Mouse (Mus musculus) liver, embryonic 11.5 days (tissue): Measurements from ENCODE around the gene Vps37d. TPM values are rescaled to one million over a fixed set of nuclear protein-coding genes. Genes with fewer than 3 reads are reported as not detected.

Experiments used
- ATAC-seq: fragments of 200-750 bp; cut with Nextera tagmentation; replicated peaks from 2 replicates; pipeline ENCODE4 v1.8.0; 2017; ENCODE audit warnings: moderate number of reproducible peaks, mild to moderate bottlenecking, moderate TSS enrichment, moderate library complexity; ENCODE audit not compliant: low FRiP score
- DNase-seq: peaks from one replicate; pipeline ENCODE4 v3.0.0-alpha.2; 2017; ENCODE audit warnings: low spot score
- H3K27ac ChIP-seq: fragments of 300-500 bp; sonication (generic); 2 replicates; pipeline ENCODE4 v1.5.1; 2014; ENCODE audit warnings: mild to moderate bottlenecking, low read depth, low read length, control low read depth
- H3K27me3 ChIP-seq: fragments of 300-500 bp; sonication (generic); replicated peaks from 2 replicates; pipeline ENCODE4 v1.6.1; 2014; ENCODE audit warnings: low read length, mixed read lengths; ENCODE audit not compliant: control insufficient read depth, insufficient read depth
- H3K36me3 ChIP-seq: fragments of 300-500 bp; sonication (generic); 2 replicates; pipeline ENCODE4 v1.6.1; 2014; ENCODE audit warnings: mild to moderate bottlenecking, low read length, moderate library complexity, mixed read lengths; ENCODE audit not compliant: control insufficient read depth, insufficient read depth
- H3K4me1 ChIP-seq: fragments of 300-500 bp; sonication (generic); replicated peaks from 2 replicates; pipeline ENCODE4 v1.6.1; 2014; ENCODE audit warnings: low read length, mixed read lengths; ENCODE audit not compliant: control insufficient read depth, insufficient read depth
- H3K4me2 ChIP-seq: fragments of 300-500 bp; sonication (generic); 2 replicates; pipeline ENCODE4 v1.6.1; 2014; ENCODE audit warnings: mild to moderate bottlenecking, control low read depth, moderate library complexity
- H3K4me3 ChIP-seq: fragments of 300-500 bp; sonication (generic); 2 replicates; pipeline ENCODE4 v1.5.1; 2014; ENCODE audit warnings: low read depth, low read length, control low read depth
- H3K9ac ChIP-seq: fragments of 300-500 bp; sonication (generic); 2 replicates; pipeline ENCODE4 v1.6.1; 2014; ENCODE audit warnings: low read depth, low read length, control low read depth
- H3K9me3 ChIP-seq: fragments of 300-500 bp; sonication (generic); 2 replicates; pipeline ENCODE4 v1.6.1; 2016; ENCODE audit warnings: low read length, inconsistent platforms, mixed read lengths; ENCODE audit not compliant: control insufficient read depth
- WGBS: fragments of 180-500 bp; shearing (Covaris S2); extraction: QIAGEN DNeasy Blood & Tissue Kit; methylation state at CpG from one replicate; pipeline ENCODE4 v1.1.7; 2014; 5-methylcytosine and 5-hydroxymethylcytosine counted together
- polyA plus RNA-seq: library from polyadenylated mRNA; unstranded; fragments of >200 nt; fragmentation: Nextera tagmentation; extraction: Ambion mirVana; gene quantifications from 2 replicates; pipeline ENCODE4 v1.2.1, GENCODE M21; 2014

The Vps37d gene
- 2.6 and 3.0 TPM in 2 replicates for polyA plus RNA-seq

DNA sequence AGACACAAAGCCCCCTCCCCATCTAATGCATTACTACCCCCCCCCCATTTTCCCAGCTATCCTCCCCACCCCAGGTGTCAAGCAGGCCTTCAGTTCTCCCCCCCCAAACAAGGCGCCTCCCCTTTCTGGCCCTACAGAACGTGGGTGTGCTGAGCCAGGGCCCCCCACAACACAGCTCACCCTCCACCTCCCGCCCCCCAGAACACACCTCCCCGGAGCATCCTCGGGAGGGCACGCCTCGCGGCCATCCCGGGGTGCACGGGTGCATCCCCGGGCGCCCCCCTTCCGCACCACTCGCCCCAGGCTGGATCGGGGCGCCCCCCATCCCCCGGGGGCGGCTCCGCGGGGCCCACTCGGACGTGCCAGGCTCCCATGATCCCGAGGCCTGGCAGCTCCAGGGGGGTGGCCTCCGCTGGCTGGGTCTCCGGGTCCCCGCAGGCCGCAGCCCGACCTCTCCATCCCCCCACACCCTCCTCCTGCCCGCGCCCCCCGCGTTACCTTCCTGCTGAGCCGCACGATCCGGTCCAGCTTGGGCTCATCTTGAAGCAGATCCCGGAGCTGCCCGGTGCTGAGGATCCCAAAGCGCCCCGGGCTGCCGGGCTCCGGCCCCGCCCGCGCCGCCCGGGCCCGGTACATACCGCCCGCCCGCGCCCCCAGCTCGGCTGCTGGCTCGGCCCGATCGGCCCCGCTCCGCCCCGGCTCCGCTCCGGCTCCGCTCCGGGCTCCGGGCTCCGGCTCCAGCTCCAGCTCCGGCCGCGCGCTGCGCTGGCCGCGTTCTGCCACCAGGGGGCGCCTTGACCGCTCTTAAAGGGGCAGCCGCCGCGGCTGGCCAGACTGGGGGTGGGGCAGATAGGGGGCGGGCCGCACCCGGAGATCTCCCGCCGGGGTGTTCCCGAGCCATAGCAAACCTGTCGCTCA, at the start of gene Vps37d:
Vps37d (minus strand) TSS at position 703 of the 918 bp plus-strand sequence.
- H3K4me2 ChIP-seq, result peak within 1 kb of the TSS; percentile 86
- no peaks in the 10 kb centered on the region for H3K36me3 ChIP-seq
- DNase-seq (peak; percentile 91), ATAC-seq (peak; percentile 83)
- H3K9ac ChIP-seq, result peak within 1 kb of the TSS; percentile 61
- H3K9me3 ChIP-seq, result no peaks in the 10 kb centered on the region
- WGBS, result under 1% methylated on average over 56 of the region's 83 CpGs
- peaks cover 16% of the 10 kb centered on the region for H3K4me1 ChIP-seq
- peak within 1 kb of the TSS; percentile 63 for H3K4me3 ChIP-seq
- H3K27ac ChIP-seq, result no peak within 1 kb of the TSS
- peaks cover 7% of the 10 kb centered on the region; the same call in 1 of the 2 replicates for H3K27me3 ChIP-seq

DNA sequence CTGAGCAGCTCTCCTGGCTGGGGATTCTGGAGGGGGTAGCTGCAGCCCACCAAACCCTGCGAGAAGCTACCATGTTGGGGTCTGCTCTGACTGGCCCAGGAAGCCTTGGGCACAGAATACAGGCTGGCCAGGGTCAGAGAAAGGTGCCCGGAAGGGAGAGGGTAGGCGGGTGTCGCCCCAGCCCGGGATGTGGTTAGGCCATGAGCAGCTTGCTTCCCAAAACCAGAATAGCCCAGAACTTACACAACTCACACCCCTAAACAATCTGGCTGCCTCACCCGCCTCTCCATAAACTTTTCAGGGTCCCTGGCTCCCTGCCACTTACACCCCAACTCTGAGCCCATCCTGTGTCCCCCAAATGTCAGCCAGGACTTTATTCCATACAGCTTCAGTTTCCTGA, 49.6 kb upstream of the Vps37d start:
- Histone ChIP-seq H3K4me1 (no peaks in the 10 kb centered on the region), H3K27ac (no peak overlapping the region), H3K9me3 (no peaks in the 10 kb centered on the region), H3K4me2 (no peak overlapping the region), H3K36me3 (no peaks in the 10 kb centered on the region), H3K4me3 (no peak overlapping the region), H3K9ac (no peak overlapping the region), H3K27me3 (peaks cover 10% of the 10 kb centered on the region)
- 59% methylated on average over 6 of the region's 6 CpGs for WGBS
- DNase-seq (no peak), ATAC-seq (no peak)

DNA sequence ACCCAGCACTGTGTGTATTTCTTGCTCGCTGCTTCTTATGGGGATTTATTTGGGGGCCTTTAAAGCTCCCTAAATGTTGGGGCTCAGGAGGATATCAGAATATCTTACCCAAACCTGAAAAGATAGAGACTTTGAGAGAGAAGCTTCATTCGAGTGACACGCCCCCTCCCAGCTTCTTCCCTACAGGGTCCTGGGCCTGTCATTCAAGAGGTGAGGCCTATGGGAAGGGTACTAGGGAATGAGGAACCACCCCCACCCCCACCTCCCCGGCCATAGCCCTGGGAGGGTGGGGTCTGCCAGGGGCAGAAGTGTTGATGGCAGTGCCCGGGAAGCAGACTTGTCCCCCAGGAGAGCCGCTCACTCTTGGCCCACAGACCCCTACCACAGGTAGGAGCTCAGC, 48.1 kb upstream of the Vps37d start:
- Histone ChIP-seq H3K4me3 (no peak overlapping the region), H3K27ac (no peak overlapping the region), H3K4me2 (no peak overlapping the region), H3K36me3 (no peaks in the 10 kb centered on the region), H3K27me3 (peaks cover 9% of the 10 kb centered on the region), H3K4me1 (no peaks in the 10 kb centered on the region), H3K9ac (no peak overlapping the region), H3K9me3 (no peaks in the 10 kb centered on the region)
- DNase-seq, result no peak
- ATAC-seq, result no peak
- WGBS, result 56% methylated on average over 6 of the region's 6 CpGs

GRCm38 (mm10) chr5:135120753-135121152, 42.7 kb upstream of the Vps37d start:
- ATAC-seq (no peak), DNase-seq (no peak)
- Histone ChIP-seq H3K36me3 (no peaks in the 10 kb centered on the region), H3K9me3 (no peaks in the 10 kb centered on the region), H3K4me2 (no peak overlapping the region), H3K9ac (no peak overlapping the region), H3K27ac (no peak overlapping the region), H3K4me1 (peaks cover 8% of the 10 kb centered on the region), H3K4me3 (no peak overlapping the region), H3K27me3 (peaks cover 9% of the 10 kb centered on the region)
- WGBS, result 50% methylated on average over 4 of the region's 4 CpGs

GRCm38 (mm10) chr5:135118589-135119081, 40.6 kb upstream of the Vps37d start:
- peaks cover 9% of the 10 kb centered on the region for H3K27me3 ChIP-seq
- 0 out of 2 replicates have a peak overlapping the region, but pooled peaks have one; percentile 12 for H3K4me2 ChIP-seq
- no peak overlapping the region for H3K9ac ChIP-seq
- 6% methylated on average over 6 of the region's 6 CpGs for WGBS
- peak overlapping the region; percentile 13; the same call in 1 of the 2 replicates for H3K27ac ChIP-seq
- ATAC-seq (peak; percentile 61), DNase-seq (peak; percentile 44)
- no peaks in the 10 kb centered on the region for H3K36me3 ChIP-seq
- H3K4me1 ChIP-seq, result peaks cover 8% of the 10 kb centered on the region
- no peak overlapping the region for H3K4me3 ChIP-seq
- H3K9me3 ChIP-seq, result no peaks in the 10 kb centered on the region

- Histone ChIP-seq H3K4me3 (no peak overlapping the region), H3K4me1 (peaks cover 8% of the 10 kb centered on the region), H3K27ac (no peak overlapping the region), H3K27me3 (0 out of 2 replicates have a peak, but pooled peaks cover 2% of the 10 kb centered on the region), H3K4me2 (no peak overlapping the region), H3K36me3 (no peaks in the 10 kb centered on the region), H3K9ac (no peak overlapping the region), H3K9me3 (no peaks in the 10 kb centered on the region)
- WGBS, result 75% methylated on average over 8 of the region's 8 CpGs
- DNase-seq (no peak), ATAC-seq (no peak)
Observed at GRCm38 (mm10) chr5:135115241-135115640, 37.2 kb upstream of the Vps37d start.

GRCm38 (mm10) chr5:135113782-135114181, 35.7 kb upstream of the Vps37d start:
- H3K27me3 ChIP-seq, result peaks cover 16% of the 10 kb centered on the region
- WGBS, result 82% methylated on average over 12 of the region's 12 CpGs

DNA sequence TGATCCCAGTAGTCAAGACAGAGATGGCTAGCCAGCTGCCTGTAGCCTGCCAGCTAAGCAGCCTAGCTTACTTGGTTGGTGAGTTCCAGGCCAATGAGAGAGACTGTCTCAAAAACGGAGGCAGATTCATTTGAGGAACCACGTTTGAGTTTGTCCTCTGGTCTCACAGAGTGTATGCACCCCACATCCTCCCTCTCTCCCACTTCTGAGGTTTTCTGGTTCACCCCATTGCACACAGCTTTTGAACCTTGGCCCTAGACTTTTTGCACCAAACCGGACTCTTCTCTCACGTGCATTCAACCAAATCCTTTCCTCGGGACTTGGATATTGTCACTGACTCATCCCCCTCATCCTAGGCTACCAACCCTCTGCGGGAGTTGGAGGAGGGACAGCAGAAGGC, 31.9 kb upstream of the Vps37d start:
- no peak for ATAC-seq
- WGBS, result 68% methylated on average over 6 of the region's 6 CpGs
- Histone ChIP-seq H3K9ac (no peak overlapping the region), H3K27ac (no peak overlapping the region), H3K4me1 (peaks cover 4% of the 10 kb centered on the region; the same call in 1 of the 2 replicates), H3K9me3 (no peaks in the 10 kb centered on the region), H3K4me2 (no peak overlapping the region), H3K27me3 (peaks cover 49% of the 10 kb centered on the region), H3K4me3 (no peak overlapping the region), H3K36me3 (no peaks in the 10 kb centered on the region)
- DNase-seq, result no peak

More at GRCm38 (mm10) chr5:135113782-135114181, 35.7 kb upstream of the Vps37d start:
- Histone ChIP-seq H3K27ac (no peak overlapping the region), H3K9me3 (no peaks in the 10 kb centered on the region), H3K4me3 (no peak overlapping the region), H3K9ac (no peak overlapping the region), H3K36me3 (no peaks in the 10 kb centered on the region), H3K4me1 (peaks cover 3% of the 10 kb centered on the region; the same call in 1 of the 2 replicates), H3K4me2 (no peak overlapping the region)
- ATAC-seq (no peak), DNase-seq (no peak)
